Mouse (Mus musculus) lung, adult 2 months (tissue): ENCODE data around the gene Rassf3.

Source experiments
- CTCF ChIP-seq: fragments of 200-500 bp; IDR thresholded peaks from 2 replicates; pipeline ENCODE4 v1.5.1; 2011; ENCODE audit warnings: mild to moderate bottlenecking, low read length, control low read depth; ENCODE audit not compliant: insufficient read depth
- POLR2A ChIP-seq: fragments of 200-500 bp; IDR thresholded peaks from 2 replicates; pipeline ENCODE4 v1.6.1; 2011; ENCODE audit warnings: low read depth, mild to moderate bottlenecking, control low read depth, low read length, borderline replicate concordance; ENCODE audit errors: extremely low read depth

GRCm38 (mm10) chr10:121391901-121392300 is 84.2 kb downstream of the Rassf3 start:
- TF ChIP-seq CTCF: no peak
- no peak for TF ChIP-seq POLR2A
